Mouse (Mus musculus): Measurements from ENCODE around the gene Ttc21b.

Ttc21b gene

DNA sequence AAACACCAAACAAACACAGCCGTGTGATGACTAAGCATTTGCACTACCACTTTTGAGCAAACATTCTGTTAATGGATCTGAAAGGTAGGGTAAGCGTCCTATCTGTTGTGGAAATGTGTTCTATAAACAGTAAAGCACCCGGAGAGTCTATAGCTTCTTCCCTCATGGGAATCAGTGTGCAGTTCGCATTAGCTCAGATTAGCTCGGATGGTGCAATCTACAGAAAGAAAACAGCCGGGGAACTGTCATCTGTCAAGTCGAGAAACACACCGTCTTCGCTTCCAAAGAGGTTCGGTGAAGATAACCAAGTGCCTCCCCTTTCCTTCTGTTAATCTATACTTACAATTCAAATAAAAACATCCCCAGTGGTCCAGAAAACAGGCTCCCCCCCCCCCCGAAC, 85.7 kb downstream of the Ttc21b start:
- DNase-seq: no peak

DNA sequence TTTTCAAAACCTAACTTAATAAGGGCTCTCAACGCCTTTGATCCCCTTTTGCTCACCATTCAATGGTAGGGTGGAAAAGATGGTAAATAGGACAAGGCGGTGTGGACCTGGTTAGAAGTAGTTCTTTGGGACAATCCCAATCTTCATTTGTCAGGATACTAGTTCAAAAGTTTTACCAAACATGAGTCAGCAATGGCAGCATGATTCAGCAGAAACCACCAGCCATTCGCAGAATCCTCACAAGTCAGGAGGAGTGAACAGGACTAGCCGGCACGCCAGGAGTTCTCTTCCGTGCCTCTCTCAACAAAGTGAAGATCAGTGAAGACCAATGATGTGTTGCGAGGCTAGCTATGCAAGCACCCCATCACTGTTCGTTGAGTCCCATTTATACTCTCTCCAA, 91.4 kb downstream of the Ttc21b start:
- DNase-seq: peak; percentile 20

DNA sequence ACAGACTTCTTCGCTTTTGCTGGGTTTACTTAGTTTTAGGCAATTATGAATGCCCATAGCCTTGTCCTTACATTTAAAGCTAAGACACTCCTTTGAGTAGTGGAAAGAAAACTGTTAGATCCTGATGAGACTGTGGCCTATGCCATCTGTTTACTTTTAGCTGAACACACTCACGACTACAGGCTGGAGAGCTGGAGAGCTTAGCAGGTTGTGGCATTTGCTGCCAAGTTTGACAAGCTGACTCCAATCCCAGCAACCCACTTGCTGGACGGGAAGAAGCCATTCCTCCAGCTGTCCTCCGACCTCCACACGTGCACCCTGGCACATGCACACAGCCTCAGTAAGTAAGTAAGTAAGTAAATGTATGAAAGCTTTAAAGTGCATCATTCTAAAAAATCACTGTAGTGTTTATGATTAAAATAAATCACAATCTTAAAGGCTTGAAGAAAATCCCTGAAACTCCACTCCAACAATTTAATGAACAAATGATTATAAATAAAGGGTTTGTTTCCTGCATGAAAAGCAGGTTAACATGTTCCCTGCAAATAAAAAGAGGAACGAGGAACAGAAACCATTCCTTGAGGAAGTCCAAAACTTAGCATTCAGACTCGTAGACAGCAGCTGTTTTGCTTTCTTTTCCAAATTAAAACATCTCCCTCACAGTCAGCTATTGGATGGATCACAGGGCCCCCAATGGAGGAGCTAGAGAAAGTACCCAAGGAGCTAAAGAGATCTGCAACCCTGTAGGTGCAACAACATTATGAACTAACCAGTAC, 98.1 kb downstream of the Ttc21b start:
- no peak for DNase-seq

DNA sequence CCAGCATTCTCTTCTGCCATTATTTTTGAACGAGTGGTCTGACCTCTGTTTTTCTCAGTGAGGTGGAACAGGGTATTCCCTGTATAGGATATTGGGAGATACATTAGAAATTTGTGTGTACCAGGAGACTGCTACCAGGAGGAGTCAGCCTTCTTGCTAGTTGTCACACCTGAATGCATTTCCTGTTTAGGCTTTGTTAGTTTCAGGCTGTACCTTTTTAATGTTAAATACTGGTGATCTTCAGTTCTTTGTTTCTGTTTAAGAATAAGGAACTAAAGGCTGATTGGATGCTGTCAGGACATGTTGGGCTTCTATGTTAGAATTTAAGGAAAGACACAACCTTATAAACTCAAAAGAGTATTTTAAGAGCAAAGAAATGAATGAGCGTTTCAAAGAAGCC, 105.0 kb downstream of the Ttc21b start:
- no peak for DNase-seq

DNA sequence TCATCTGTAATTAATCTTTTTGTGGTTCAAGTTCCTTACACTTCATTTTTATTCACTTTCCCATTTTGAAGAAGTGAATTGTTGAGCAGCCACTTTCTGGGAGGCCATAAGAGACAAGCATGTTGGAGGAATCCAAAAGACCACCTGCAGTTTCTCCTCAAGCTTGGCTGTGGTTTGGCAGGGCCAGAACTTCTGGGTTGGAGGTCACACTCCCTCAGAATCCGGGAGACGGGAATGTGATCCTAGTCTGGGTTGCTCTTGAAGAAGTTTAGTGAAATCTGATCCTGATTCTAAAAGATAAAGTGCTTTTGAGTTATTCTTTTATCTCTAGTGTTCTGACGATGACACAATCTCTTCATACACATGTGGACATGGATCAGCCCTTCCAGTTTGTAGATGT, 105.9 kb downstream of the Ttc21b start:
- DNase-seq: no peak

DNA sequence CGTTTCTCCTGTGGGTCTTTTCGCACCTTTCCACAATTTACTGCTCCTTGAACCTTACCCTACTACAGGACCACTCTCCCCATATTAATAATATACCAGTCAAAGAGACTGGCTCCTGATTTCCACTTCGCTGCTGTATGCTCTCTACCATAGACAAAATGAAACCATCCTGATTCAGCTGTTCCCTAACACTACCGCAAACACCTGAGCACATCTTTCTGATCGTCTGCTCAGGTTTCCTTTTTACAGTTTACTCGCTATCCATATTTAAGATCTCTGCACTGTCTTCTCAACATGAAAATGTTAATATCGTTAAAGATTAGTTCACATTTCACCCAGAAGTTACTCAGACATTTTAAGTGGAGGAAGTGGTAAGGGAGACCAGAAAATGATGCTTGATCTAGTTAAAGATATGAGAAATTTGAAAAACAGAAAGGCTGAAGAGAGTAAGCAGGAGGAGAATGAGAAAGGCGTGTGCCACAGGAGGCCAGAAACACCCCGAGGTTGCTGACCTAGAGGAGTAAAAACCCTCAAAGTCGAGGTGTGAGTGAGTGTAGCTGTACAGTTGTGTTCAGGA, 107.7 kb downstream of the Ttc21b start:
- DNase-seq: no peak

DNA sequence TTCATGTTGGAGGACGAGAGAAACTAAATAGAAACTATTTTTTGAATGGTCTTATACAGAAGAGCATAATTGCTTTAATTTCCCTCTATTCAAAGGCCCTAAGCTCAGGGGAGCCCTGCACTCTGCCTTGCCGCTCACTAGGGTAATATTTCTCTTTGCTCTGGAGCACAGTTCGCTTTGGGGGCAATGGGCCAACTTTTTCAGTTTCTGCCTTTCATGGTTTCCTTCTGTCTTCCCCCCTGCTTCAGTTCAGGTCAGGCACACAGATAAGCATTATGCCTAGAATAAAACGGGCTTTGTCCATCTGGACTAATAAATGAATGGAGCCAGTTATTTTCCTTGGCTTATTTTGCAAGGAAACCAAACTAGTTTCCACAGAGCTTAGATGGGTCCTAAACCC, 109.9 kb downstream of the Ttc21b start:
- no peak for DNase-seq

DNA sequence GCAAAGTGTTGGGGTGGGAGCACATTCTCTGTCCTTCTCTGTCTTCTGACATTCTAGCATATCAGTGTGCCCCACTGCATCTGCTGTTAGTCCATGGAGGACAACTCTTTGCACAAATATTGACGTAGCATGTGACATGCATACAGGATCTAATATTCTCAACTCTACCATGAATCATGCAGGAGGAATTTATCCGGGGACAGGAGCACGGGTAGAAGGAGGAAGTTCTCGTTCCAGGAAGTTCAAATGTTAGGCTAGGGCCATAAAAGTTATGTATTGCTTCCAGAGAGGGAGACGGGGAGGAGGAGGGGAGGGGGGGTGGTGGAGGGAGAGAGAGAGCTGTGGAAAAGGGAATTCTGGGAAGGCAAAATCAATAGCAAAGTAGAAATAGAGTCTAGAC, 111.6 kb downstream of the Ttc21b start:
- DNase-seq: no peak

DNA sequence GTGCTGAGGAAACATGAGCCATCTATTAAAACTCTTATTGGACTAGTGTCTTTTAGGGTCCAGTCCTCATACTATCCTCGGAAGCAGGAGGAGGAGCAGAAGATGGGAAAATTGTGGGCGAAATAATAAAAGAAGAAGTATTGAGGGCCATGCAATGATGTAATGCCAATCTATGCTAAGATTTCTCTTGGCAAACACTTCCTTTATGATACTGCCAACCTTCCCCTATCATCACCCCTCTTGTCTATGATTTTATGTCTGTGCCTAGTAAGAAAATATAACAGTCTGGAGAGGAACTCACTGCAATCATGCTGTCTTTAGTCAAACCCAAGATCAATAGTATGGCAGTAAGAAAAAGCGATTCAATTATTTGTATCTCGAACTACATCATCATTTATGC, 113.1 kb downstream of the Ttc21b start:
- no peak for DNase-seq

DNA sequence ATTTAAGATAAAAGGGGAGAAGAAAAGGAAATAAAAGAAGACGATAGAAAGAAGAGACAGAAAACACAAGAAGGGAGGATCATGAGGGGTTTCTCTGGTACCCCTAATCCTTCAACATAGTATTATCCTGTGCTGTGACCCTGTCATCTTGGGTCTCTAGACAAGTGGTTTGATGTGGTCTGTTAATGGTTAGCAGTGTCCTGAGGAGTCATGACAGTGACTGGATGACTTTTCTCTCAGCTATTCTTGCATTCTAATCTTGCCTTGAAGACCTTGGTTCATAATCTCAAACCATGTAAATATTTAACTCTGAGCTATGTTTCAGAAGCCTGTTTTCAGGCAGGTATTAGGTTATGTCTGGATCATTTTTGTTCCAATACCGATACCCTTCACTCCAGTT, 113.7 kb downstream of the Ttc21b start:
- no peak for DNase-seq

DNA sequence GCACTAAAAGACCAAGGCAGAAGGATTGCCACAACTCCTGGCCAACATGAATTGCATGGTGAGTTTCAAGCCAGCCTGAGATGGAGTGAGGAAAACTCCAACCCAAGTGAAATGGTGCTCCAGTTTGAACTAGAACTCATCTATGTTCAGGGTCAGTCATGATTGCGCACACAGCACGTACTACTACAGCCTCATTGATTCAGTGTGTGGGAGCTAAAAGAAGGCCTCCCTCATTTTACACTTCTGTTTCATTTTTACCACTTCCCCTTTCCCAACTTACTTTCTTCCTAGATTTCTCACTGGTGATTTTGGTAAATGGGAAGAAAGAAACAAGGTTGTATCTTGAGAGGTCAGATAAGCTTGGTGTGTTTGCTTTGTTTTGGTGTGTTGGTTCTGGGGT, 114.1 kb downstream of the Ttc21b start:
- no peak for DNase-seq

DNA sequence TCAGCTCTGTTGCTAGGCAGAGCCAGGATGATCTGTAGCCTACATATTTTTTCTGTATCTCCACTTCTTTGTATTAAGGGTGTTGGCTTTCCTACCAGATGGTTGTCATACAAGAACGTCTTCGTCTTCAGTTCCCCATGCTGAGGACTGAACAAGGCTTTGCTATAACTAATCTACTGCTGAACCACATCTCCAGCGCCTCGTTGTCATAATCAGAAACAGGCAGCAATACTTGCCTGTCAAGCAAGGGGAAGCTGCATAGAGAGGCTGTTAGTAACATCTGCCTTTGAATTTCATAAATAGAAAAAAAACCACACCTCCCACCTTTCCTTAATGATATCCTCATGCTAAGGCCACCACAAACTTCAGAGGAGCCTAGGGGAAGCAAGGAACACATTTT, 116.2 kb downstream of the Ttc21b start:
- no peak for DNase-seq
